Mouse (Mus musculus) intestine, postnatal 0 days (tissue): ENCODE data around the gene 1700001K19Rik. TPM values are rescaled to one million over a fixed set of nuclear protein-coding genes. Genes with fewer than 3 reads are reported as not detected.

ENCODE experiments used
- ATAC-seq: fragments of 200-750 bp; cut with Nextera tagmentation; 2 replicates; pipeline ENCODE4 v1.8.0; 2017; ENCODE audit warnings: mild to moderate bottlenecking, moderate TSS enrichment, moderate library complexity
- H3K27ac ChIP-seq: fragments of 300-500 bp; sonication (generic); 2 replicates; pipeline ENCODE4 v1.5.1; 2014; ENCODE audit warnings: mild to moderate bottlenecking, low read depth, low read length, moderate library complexity
- H3K27me3 ChIP-seq: fragments of 300-500 bp; sonication (generic); replicated peaks from 2 replicates; pipeline ENCODE4 v1.6.1; 2014; ENCODE audit warnings: low read length, mixed read lengths; ENCODE audit not compliant: control insufficient read depth, insufficient read depth
- H3K36me3 ChIP-seq: fragments of 300-500 bp; sonication (generic); 2 replicates; pipeline ENCODE4 v1.6.1; 2014; ENCODE audit warnings: mild to moderate bottlenecking, moderate library complexity; ENCODE audit not compliant: control insufficient read depth, insufficient read depth
- H3K4me1 ChIP-seq: fragments of 300-500 bp; sonication (generic); replicated peaks from 2 replicates; pipeline ENCODE4 v1.6.1; 2014; ENCODE audit warnings: antibody characterized with exemption, low read length, mixed read lengths; ENCODE audit not compliant: control insufficient read depth, insufficient read depth
- H3K4me2 ChIP-seq: fragments of 300-500 bp; sonication (generic); replicated peaks from 2 replicates; pipeline ENCODE4 v1.6.1; 2014; ENCODE audit warnings: low read depth, mild to moderate bottlenecking, moderate library complexity
- H3K4me3 ChIP-seq: fragments of 300-500 bp; sonication (generic); 2 replicates; pipeline ENCODE4 v1.5.1; 2014; ENCODE audit warnings: low read depth, low read length
- H3K9ac ChIP-seq: fragments of 300-500 bp; sonication (generic); 2 replicates; pipeline ENCODE4 v1.6.1; 2014; ENCODE audit warnings: mild to moderate bottlenecking, low read depth, low read length
- H3K9me3 ChIP-seq: fragments of 300-500 bp; sonication (generic); 2 replicates; pipeline ENCODE4 v1.6.1; 2016; ENCODE audit warnings: mixed run types; ENCODE audit not compliant: control insufficient read depth
- CTCF ChIP-seq: sonication (generic); IDR thresholded peaks from 2 replicates; pipeline ENCODE4 v1.5.1; 2016; ENCODE audit warnings: low read depth, mild to moderate bottlenecking, control low read depth, antibody characterized with exemption, moderate library complexity
- WGBS: fragments of 180-500 bp; shearing (Covaris S2); extraction: QIAGEN DNeasy Blood & Tissue Kit; methylation state at CpG from one replicate; pipeline ENCODE4 v1.1.7; 2014; 5-methylcytosine and 5-hydroxymethylcytosine counted together
- polyA plus RNA-seq: library from polyadenylated mRNA; unstranded; fragments of >200 nt; fragmentation: Nextera tagmentation; extraction: Ambion mirVana; gene quantifications from 2 replicates; pipeline ENCODE4 v1.2.1, GENCODE M21; 2015

1700001K19Rik gene
- polyA plus RNA-seq, 1 experiment from 2014 or later = not detected

DNA sequence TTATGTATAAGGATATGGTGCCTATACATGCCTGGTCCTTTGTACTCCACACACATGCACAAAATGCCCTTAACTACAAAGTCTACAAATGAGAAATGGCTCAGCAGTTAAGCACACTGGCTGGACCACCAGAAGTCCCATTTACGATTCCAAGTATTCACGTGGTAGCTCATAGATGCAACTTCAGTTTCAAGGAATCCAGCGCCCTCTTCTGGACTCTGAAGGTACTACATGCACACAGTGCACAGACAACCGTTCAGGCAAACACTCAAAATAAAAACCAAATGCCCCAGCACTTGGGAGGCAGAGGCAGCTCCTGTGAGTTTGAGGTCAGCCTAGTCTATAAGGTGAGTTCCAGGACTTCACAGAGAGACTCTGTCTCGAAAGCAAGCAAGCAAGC is 8.2 kb downstream of the 1700001K19Rik start:
- TF ChIP-seq CTCF = peak; percentile 71
- Histone ChIP-seq H3K4me3 (no peak overlapping the region), H3K9ac (no peak overlapping the region), H3K27ac (no peak overlapping the region), H3K9me3 (no peaks in the 10 kb centered on the region), H3K4me2 (no peak overlapping the region), H3K4me1 (no peaks in the 10 kb centered on the region), H3K36me3 (no peaks in the 10 kb centered on the region), H3K27me3 (no peaks in the 10 kb centered on the region)
- 56% methylated on average over 5 of the region's 5 CpGs for WGBS
- no peak for ATAC-seq

DNA sequence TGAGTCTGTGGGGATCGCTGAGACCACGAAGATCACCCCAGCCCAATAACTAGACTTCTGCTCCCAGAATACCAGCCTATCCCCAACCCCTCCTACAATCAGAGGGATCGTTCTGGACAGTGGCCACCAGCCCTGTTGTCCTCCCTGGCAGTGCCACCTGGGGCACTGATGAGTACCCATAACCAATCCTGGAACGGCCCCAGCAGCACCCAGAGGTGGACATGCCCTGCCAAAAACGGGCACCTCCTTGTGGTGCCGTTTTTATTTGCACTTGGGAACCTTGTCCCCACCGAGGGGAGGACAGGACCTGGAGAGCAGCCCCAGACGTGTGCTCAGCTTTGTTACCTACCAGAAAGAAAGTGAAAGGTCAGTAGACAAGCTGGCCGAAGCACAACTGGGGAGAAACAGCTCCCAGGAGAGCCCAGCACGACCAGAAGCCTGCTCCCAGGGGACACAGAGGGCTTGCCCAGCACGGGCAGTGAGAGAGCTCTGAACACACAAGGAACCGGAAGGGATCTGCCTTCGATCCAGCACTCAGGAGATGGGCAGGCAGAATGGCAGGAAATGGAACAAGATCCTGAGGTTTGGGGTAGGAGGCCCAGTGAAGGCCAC is 14.8 kb downstream of the 1700001K19Rik start:
- no peak for ATAC-seq
- Histone ChIP-seq H3K4me1 (no peaks in the 10 kb centered on the region), H3K36me3 (peaks cover 65% of the 10 kb centered on the region), H3K9me3 (no peaks in the 10 kb centered on the region), H3K4me2 (no peak overlapping the region), H3K9ac (no peak overlapping the region), H3K27me3 (no peaks in the 10 kb centered on the region), H3K4me3 (no peak overlapping the region), H3K27ac (no peak overlapping the region)
- TF ChIP-seq CTCF = peak; percentile 16; the same call in 1 of the 2 replicates
- WGBS = 85% methylated on average over 13 of the region's 13 CpGs

DNA sequence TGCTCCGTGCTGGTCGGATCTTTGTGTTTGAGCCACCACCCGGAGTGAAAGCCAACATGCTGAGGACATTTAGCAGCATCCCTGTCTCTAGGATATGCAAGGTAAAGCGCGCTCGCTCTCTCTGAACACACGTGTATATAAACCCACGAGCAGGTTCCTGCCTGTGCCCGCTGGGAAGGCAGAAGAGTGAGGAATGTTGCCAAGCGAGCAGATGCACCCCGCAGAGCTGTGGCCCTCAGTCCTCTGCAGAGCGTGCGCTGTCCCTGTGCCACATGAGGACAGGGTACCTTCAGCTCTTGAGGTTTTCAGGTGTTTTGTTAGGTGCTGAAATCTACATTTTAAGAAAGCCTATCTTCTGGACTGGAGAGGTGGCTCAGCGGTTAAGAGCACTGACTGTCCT is 20.7 kb downstream of the 1700001K19Rik start:
- WGBS = 95% methylated on average over 14 of the region's 14 CpGs
- peaks cover 99% of the 10 kb centered on the region for H3K36me3 ChIP-seq

DNA sequence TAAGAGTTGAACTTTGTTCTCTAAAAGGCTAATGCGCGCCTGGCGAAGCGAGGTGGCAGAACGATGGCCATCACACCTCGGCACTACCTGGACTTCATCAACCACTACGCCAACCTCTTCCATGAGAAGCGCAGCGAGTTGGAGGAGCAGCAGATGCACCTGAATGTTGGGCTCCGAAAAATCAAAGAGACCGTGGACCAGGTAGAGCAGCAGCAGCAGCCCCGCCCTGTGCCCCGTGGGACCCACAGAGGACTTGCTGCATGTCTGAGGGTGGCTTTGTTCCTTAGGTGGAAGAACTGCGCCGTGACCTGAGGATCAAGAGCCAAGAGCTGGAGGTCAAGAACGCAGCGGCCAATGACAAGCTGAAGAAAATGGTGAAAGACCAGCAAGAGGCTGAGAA is 31.0 kb downstream of the 1700001K19Rik start:
- no peak for ATAC-seq
- Histone ChIP-seq H3K4me2 (no peak overlapping the region), H3K27me3 (no peaks in the 10 kb centered on the region), H3K27ac (no peak overlapping the region), H3K36me3 (peaks cover 96% of the 10 kb centered on the region), H3K9ac (no peak overlapping the region), H3K4me1 (no peaks in the 10 kb centered on the region), H3K4me3 (no peak overlapping the region), H3K9me3 (no peaks in the 10 kb centered on the region)
- TF ChIP-seq CTCF = no peak
- 95% methylated on average over 17 of the region's 17 CpGs for whole genome bisulfite sequencing

More for the DNA sequence above, 20.7 kb downstream of the 1700001K19Rik start:
- Histone ChIP-seq H3K9ac (no peak overlapping the region), H3K9me3 (no peaks in the 10 kb centered on the region), H3K4me1 (no peaks in the 10 kb centered on the region), H3K27ac (no peak overlapping the region), H3K4me3 (no peak overlapping the region), H3K27me3 (no peaks in the 10 kb centered on the region), H3K4me2 (no peak overlapping the region)
- TF ChIP-seq CTCF = no peak
- no peak for ATAC-seq

DNA sequence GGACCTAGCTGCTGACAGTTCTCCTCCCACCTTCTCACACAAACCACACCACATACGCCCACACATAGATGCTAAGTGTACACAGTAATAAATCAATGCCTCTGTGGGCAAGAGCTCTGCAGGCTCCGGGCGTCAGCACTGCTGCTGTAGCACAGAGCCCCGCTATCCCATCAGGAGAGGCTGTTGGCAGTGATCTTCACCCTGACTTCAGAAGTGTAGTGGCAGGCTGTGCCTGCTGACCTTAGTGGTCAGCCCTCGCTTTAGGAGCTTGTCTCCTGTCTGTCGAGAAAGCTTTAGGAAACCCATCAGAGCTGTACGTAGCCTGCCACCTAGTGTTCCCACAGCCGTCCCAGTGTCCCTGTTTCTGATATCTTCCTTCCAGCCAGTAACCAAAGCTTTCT is 32.2 kb downstream of the 1700001K19Rik start:
- WGBS = 69% methylated on average over 8 of the region's 8 CpGs
- ATAC-seq = no peak
- H3K36me3 ChIP-seq = peaks cover 96% of the 10 kb centered on the region

DNA sequence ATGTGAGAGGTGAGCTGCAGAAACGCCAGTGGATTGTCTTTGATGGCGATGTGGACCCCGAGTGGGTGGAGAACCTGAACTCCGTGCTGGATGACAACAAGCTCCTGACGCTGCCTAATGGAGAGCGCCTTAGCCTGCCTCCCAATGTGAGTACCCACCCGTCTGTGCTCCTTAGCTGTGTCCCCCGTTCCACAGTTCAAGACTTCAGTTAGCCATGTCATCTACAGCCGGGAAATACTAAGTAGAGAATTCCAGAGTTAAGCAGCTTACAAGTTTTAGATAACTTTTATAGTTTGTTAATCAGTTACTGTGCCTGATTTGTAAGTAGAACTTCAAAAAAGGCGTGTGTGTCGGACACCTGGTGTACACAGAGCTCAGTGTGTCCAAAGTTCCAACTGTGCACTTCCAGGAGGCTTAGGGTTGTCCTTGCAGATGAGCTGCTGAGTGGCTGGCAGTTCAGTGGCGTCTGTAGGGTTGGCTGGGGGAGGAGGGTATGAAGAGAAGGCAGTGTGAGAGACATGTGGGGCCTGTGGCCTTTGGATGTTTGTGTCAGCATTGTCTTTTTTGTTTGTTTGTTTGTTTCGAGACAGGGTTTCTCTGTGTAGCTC is 44.8 kb downstream of the 1700001K19Rik start:
- no peaks in the 10 kb centered on the region for H3K27me3 ChIP-seq
- WGBS = 63% methylated on average over 13 of the region's 13 CpGs
- H3K4me1 ChIP-seq = no peaks in the 10 kb centered on the region
- peak; percentile 89 for ATAC-seq
- no peak overlapping the region for H3K4me2 ChIP-seq
- peak overlapping the region; percentile 54; the same call in 1 of the 2 replicates for H3K27ac ChIP-seq
- no peak for TF ChIP-seq CTCF
- H3K9ac ChIP-seq = no peak overlapping the region
- H3K9me3 ChIP-seq = no peaks in the 10 kb centered on the region
- H3K4me3 ChIP-seq = no peak overlapping the region
- peaks cover 99% of the 10 kb centered on the region for H3K36me3 ChIP-seq

More for the DNA sequence above, 32.2 kb downstream of the 1700001K19Rik start:
- Histone ChIP-seq H3K9ac (no peak overlapping the region), H3K4me3 (no peak overlapping the region), H3K4me2 (no peak overlapping the region), H3K27ac (no peak overlapping the region), H3K4me1 (no peaks in the 10 kb centered on the region), H3K27me3 (no peaks in the 10 kb centered on the region), H3K9me3 (no peaks in the 10 kb centered on the region)
- no peak for TF ChIP-seq CTCF
